Mouse (Mus musculus): Measurements from ENCODE around the gene Gamt. TPM values are rescaled to one million over a fixed set of nuclear protein-coding genes. Genes with fewer than 3 reads are reported as not detected.

Gene Gamt
- polyA plus RNA-seq (2012; fragmentation: generic; extraction: Trizol) = 48.3 TPM
- long read RNA-seq, experiment 1, transcript Gamt-202 (6 exons, 988 nt) = major isoform, 55 of 68 reads
- long read RNA-seq, experiment 1, partial matches to known transcripts = 4 of 68 reads
- long read RNA-seq, experiment 1, other reads (novel, unspliced or antisense) = 2 of 68 reads
- long read RNA-seq, experiment 2, partial matches to known transcripts = 2 of 5 reads
- long read RNA-seq, experiment 2, other reads (novel, unspliced or antisense) = 0 of 5 reads

DNA sequence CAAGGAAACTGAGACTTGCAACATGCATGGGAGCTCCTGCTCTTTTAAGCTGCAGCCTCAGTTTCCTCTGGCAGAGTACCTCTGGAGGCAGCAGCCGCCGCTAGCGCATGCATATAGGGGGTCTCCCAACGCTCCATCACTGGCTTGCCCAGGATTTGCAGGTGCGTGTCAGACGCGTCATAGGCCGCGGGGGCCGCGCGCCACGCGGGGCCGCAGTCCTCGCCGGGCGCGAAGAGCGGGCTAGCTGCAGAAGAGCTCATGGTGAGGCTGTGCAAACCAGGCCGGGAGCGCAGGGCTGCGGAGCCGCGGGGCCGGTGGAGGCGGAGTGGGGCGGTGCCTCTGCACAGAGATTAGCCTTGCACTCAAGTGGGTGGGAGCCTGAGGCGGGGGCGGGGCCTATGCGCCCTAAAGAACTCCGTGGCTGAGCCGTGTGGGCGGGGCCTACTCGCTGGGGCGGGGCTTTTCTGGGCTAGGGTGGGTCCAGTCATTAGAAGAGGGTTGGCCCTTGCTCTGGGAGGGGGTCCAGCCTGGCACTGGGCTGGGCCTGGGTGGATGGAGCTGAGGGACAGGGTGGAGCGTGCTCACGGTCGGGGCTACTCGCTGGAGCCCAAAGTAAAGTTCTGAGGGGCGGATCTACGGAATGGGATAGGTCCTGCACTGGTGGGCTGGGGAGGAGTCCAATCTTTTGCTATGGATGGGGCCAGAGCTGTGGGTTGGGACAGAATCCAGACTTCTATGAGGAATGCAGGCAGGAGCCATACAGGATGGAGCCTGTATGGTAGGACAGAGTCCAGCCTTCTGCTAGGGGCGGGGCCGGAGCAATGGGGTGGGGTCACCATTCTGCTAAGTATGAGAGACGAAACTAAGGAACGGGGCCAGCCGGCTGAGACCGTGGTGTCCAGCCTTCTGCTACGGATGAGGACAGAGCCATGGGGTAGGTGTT is at the start of gene Gamt, which contains the start of gene Dazap1:
TSS of gene Gamt (minus strand) at position 371 of the 943 bp plus-strand sequence.
TSS of gene Dazap1 (plus strand) at position 845 of the 943 bp plus-strand sequence.
- Histone ChIP-seq H3K36me3 (ENCODE audit: control insufficient read depth, insufficient read depth) (peaks cover 35% of the 10 kb centered on the region), H3K27me3 (ENCODE audit: control insufficient read depth, insufficient read depth, insufficient read length) (no peaks in the 10 kb centered on the region), H3ac (ENCODE audit: control insufficient read depth, insufficient read length, low read depth) (peak within 1 kb of the TSS; percentile 81), H3K4me3 (ENCODE audit: insufficient read depth, poor library complexity, severe bottlenecking) (peak within 1 kb of the TSS; percentile 37), H3K79me2 (ENCODE audit: control insufficient read depth, insufficient read depth) (peaks cover 34% of the 10 kb centered on the region), H3K79me3 (ENCODE audit: low read depth) (peaks cover 15% of the 10 kb centered on the region)
- TF ChIP-seq CTCF (IDR thresholded peaks at IDR 0.05; ENCODE audit: control insufficient read depth, insufficient read depth, insufficient read length) = no peak
- no peak for TF ChIP-seq MYOD1 (IDR thresholded peaks at IDR 0.05; ENCODE audit: control insufficient read depth, insufficient read length, low read depth)
- no peak for TF ChIP-seq FOSL1 (IDR thresholded peaks at IDR 0.05; ENCODE audit: insufficient read depth, low read length, poor library complexity, severe bottlenecking)
- no peak for TF ChIP-seq USF1 (IDR thresholded peaks at IDR 0.05; ENCODE audit: low read depth)
- TF ChIP-seq CEBPB (IDR thresholded peaks at IDR 0.05; ENCODE audit: low read depth) = no peak
- no peak for TF ChIP-seq MYOG (IDR thresholded peaks at IDR 0.05; ENCODE audit: control insufficient read depth, extremely low read depth, insufficient read length)
- no peak for TF ChIP-seq MAX (IDR thresholded peaks at IDR 0.05)

DNA sequence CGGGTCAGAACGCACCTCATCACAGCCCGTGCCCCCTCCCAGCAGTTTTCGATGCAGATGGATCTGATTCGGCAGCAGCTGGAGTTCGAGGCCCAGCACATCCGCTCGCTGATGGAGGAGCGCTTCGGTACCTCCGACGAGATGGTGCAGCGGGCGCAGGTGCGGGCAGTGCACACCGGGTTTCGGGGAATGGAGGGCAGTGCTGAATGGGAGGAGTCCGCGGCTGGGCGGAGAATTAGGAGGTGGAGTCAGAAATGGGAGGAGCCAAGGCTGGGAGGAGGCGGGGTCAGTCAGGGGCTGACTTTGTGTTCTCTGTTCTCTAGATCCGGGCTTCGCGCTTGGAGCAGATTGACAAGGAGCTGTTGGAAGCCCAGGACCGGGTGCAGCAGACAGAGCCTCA is 44.0 kb upstream of the Gamt start:
- Histone ChIP-seq H3K4me3 (ENCODE audit: insufficient read depth, poor library complexity, severe bottlenecking) (no peak overlapping the region), H3K36me3 (ENCODE audit: control insufficient read depth, insufficient read depth) (no peaks in the 10 kb centered on the region), H3ac (ENCODE audit: control insufficient read depth, insufficient read length, low read depth) (no peak overlapping the region), H3K79me2 (ENCODE audit: control insufficient read depth, insufficient read depth) (no peaks in the 10 kb centered on the region), H3K79me3 (ENCODE audit: low read depth) (no peaks in the 10 kb centered on the region), H3K27me3 (ENCODE audit: control insufficient read depth, insufficient read depth, insufficient read length) (peaks cover 47% of the 10 kb centered on the region)
- no peak for TF ChIP-seq MAX (IDR thresholded peaks at IDR 0.05)
- no peak for TF ChIP-seq FOSL1 (IDR thresholded peaks at IDR 0.05; ENCODE audit: insufficient read depth, low read length, poor library complexity, severe bottlenecking)
- TF ChIP-seq CEBPB (IDR thresholded peaks at IDR 0.05; ENCODE audit: low read depth) = no peak
- no peak for TF ChIP-seq USF1 (IDR thresholded peaks at IDR 0.05; ENCODE audit: low read depth)
- TF ChIP-seq MYOG (IDR thresholded peaks at IDR 0.05; ENCODE audit: control insufficient read depth, extremely low read depth, insufficient read length) = no peak
- TF ChIP-seq CTCF (IDR thresholded peaks at IDR 0.05; ENCODE audit: control insufficient read depth, insufficient read depth, insufficient read length) = no peak
- no peak for TF ChIP-seq MYOD1 (IDR thresholded peaks at IDR 0.05; ENCODE audit: control insufficient read depth, insufficient read length, low read depth)

DNA sequence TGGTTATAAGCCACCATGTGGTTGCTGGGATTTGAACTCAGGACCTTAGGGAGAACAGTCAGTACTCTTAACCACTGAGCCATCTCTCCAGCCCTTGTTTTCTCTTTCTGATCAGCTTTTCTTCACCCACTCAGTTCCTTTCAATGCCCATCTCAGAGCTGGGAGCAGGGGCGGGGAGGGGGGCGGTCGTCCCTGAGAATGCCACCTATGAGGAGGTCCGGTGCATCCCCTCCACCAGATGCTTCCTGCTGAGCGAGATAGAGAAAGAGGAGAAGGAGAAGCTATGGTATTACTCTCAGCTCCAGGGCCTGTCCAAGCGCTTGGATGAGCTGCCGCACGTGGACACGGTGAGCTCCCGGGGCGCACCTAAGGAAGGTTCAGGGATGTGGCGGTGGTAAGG is 43.6 kb upstream of the Gamt start:
- H3ac ChIP-seq (ENCODE audit: control insufficient read depth, insufficient read length, low read depth) = no peak overlapping the region
- TF ChIP-seq CTCF (IDR thresholded peaks at IDR 0.05; ENCODE audit: control insufficient read depth, insufficient read depth, insufficient read length) (no peak), USF1 (IDR thresholded peaks at IDR 0.05; ENCODE audit: low read depth) (no peak), MYOG (IDR thresholded peaks at IDR 0.05; ENCODE audit: control insufficient read depth, extremely low read depth, insufficient read length) (no peak), MAX (IDR thresholded peaks at IDR 0.05) (no peak), FOSL1 (IDR thresholded peaks at IDR 0.05; ENCODE audit: insufficient read depth, low read length, poor library complexity, severe bottlenecking) (no peak), CEBPB (IDR thresholded peaks at IDR 0.05; ENCODE audit: low read depth) (no peak), MYOD1 (IDR thresholded peaks at IDR 0.05; ENCODE audit: control insufficient read depth, insufficient read length, low read depth) (no peak)
- H3K4me3 ChIP-seq (ENCODE audit: insufficient read depth, poor library complexity, severe bottlenecking) = no peak overlapping the region
- H3K79me3 ChIP-seq (ENCODE audit: low read depth) = no peaks in the 10 kb centered on the region
- peaks cover 51% of the 10 kb centered on the region for H3K27me3 ChIP-seq (ENCODE audit: control insufficient read depth, insufficient read depth, insufficient read length)
- no peaks in the 10 kb centered on the region for H3K79me2 ChIP-seq (ENCODE audit: control insufficient read depth, insufficient read depth)
- no peaks in the 10 kb centered on the region for H3K36me3 ChIP-seq (ENCODE audit: control insufficient read depth, insufficient read depth)

DNA sequence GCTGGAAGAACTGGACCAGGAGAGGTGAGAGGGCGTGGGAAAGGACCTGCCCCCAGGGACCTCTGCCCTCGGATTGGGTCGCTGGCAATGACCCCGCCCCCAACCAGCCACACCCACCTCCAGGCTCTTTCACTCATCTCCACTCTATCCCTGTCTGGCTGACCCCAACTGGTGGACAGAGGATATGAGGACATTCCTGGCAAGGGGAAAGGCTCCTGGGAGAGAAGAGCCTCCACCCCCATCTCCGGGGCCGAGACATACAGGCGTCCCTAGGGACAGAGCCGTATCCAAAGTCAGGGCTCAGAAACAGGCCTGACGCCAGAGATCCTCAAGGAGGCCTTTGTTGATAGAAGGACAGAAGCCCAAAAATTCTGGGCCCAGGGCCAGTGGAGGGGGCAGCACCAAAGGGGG is 41.7 kb upstream of the Gamt start:
- Histone ChIP-seq H3K36me3 (ENCODE audit: control insufficient read depth, insufficient read depth) (no peaks in the 10 kb centered on the region), H3ac (ENCODE audit: control insufficient read depth, insufficient read length, low read depth) (no peak overlapping the region), H3K79me2 (ENCODE audit: control insufficient read depth, insufficient read depth) (no peaks in the 10 kb centered on the region), H3K27me3 (ENCODE audit: control insufficient read depth, insufficient read depth, insufficient read length) (peaks cover 55% of the 10 kb centered on the region), H3K79me3 (ENCODE audit: low read depth) (no peaks in the 10 kb centered on the region), H3K4me3 (ENCODE audit: insufficient read depth, poor library complexity, severe bottlenecking) (no peak overlapping the region)
- TF ChIP-seq FOSL1 (IDR thresholded peaks at IDR 0.05; ENCODE audit: insufficient read depth, low read length, poor library complexity, severe bottlenecking) (no peak), CTCF (IDR thresholded peaks at IDR 0.05; ENCODE audit: control insufficient read depth, insufficient read depth, insufficient read length) (no peak), USF1 (IDR thresholded peaks at IDR 0.05; ENCODE audit: low read depth) (no peak), MAX (IDR thresholded peaks at IDR 0.05) (no peak), CEBPB (IDR thresholded peaks at IDR 0.05; ENCODE audit: low read depth) (no peak), MYOD1 (IDR thresholded peaks at IDR 0.05; ENCODE audit: control insufficient read depth, insufficient read length, low read depth) (no peak), MYOG (IDR thresholded peaks at IDR 0.05; ENCODE audit: control insufficient read depth, extremely low read depth, insufficient read length) (no peak)

DNA sequence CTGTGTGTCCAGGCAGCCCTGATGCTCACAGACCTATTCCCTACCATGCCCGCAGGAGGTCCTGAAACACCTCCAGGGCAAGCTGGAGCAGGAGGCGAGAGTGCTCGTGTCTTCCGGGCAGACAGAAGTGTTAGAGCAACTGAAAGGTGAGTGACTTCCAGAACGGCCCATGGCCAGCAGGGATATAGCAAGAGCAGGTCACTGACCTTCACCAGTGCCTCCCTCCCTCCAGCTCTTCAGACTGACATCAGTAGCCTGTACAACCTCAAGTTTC is 41.2 kb upstream of the Gamt start:
- no peaks in the 10 kb centered on the region for H3K79me2 ChIP-seq (ENCODE audit: control insufficient read depth, insufficient read depth)
- peaks cover 51% of the 10 kb centered on the region for H3K27me3 ChIP-seq (ENCODE audit: control insufficient read depth, insufficient read depth, insufficient read length)
- no peaks in the 10 kb centered on the region for H3K36me3 ChIP-seq (ENCODE audit: control insufficient read depth, insufficient read depth)
- no peak overlapping the region for H3K4me3 ChIP-seq (ENCODE audit: insufficient read depth, poor library complexity, severe bottlenecking)
- H3ac ChIP-seq (ENCODE audit: control insufficient read depth, insufficient read length, low read depth) = no peak overlapping the region
- no peaks in the 10 kb centered on the region for H3K79me3 ChIP-seq (ENCODE audit: low read depth)
- no peak for TF ChIP-seq CEBPB (IDR thresholded peaks at IDR 0.05; ENCODE audit: low read depth)
- no peak for TF ChIP-seq FOSL1 (IDR thresholded peaks at IDR 0.05; ENCODE audit: insufficient read depth, low read length, poor library complexity, severe bottlenecking)
- TF ChIP-seq MAX (IDR thresholded peaks at IDR 0.05) = no peak
- no peak for TF ChIP-seq USF1 (IDR thresholded peaks at IDR 0.05; ENCODE audit: low read depth)
- no peak for TF ChIP-seq MYOG (IDR thresholded peaks at IDR 0.05; ENCODE audit: control insufficient read depth, extremely low read depth, insufficient read length)
- no peak for TF ChIP-seq CTCF (IDR thresholded peaks at IDR 0.05; ENCODE audit: control insufficient read depth, insufficient read depth, insufficient read length)
- TF ChIP-seq MYOD1 (IDR thresholded peaks at IDR 0.05; ENCODE audit: control insufficient read depth, insufficient read length, low read depth) = no peak
